Mouse (Mus musculus): ENCODE results near the gene Ksr1. TPM values are rescaled to one million over a fixed set of nuclear protein-coding genes. Genes with fewer than 3 reads are reported as not detected.
"Not testable (repeated sequence)": the region's sequence is repeated elsewhere in the genome, so short reads cannot be mapped to it uniquely, and the experiment has no call there.

The Ksr1 gene
- polyA plus RNA-seq, 1 experiment: 4.8 TPM

DNA sequence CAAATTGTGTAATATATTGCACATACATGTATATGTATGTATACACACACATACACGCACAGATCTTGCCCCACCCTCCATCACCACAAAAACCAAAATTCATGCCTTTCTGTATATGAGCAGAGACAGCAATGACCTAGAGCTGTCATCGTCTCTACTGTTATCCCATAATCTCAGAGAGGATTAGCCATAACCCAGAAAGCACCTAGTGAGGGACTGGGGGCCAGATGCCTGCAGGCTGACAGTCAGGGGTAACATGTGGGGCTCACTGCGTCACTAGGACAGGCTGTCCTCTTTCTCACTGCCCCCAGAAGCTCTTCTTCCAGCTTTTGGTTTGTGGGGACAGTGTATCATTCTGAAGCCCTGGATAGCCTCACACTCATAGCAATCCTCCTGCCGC lies 144.3 kb downstream of the Ksr1 start:
- Histone ChIP-seq H3K36me3 (ENCODE audit: control insufficient read depth, insufficient read depth) (no peaks in the 10 kb centered on the region), H3K79me2 (ENCODE audit: control insufficient read depth, insufficient read depth) (no peaks in the 10 kb centered on the region), H3ac (ENCODE audit: control insufficient read depth, insufficient read length, low read depth) (no peak overlapping the region), H3K4me3 (ENCODE audit: insufficient read depth, poor library complexity, severe bottlenecking) (no peak overlapping the region), H3K27me3 (ENCODE audit: control insufficient read depth, insufficient read depth, insufficient read length) (no peaks in the 10 kb centered on the region), H3K79me3 (ENCODE audit: low read depth) (no peaks in the 10 kb centered on the region)
- TF ChIP-seq CEBPB (IDR thresholded peaks at IDR 0.05; ENCODE audit: low read depth) (no peak), CTCF (IDR thresholded peaks at IDR 0.05; ENCODE audit: control insufficient read depth, insufficient read depth, insufficient read length) (no peak), MYOG (IDR thresholded peaks at IDR 0.05; ENCODE audit: control insufficient read depth, extremely low read depth, insufficient read length) (no peak), MAX (IDR thresholded peaks at IDR 0.05) (no peak), MYOD1 (IDR thresholded peaks at IDR 0.05; ENCODE audit: control insufficient read depth, insufficient read length, low read depth) (no peak), FOSL1 (IDR thresholded peaks at IDR 0.05; ENCODE audit: insufficient read depth, low read length, poor library complexity, severe bottlenecking) (no peak), USF1 (IDR thresholded peaks at IDR 0.05; ENCODE audit: low read depth) (no peak)

DNA sequence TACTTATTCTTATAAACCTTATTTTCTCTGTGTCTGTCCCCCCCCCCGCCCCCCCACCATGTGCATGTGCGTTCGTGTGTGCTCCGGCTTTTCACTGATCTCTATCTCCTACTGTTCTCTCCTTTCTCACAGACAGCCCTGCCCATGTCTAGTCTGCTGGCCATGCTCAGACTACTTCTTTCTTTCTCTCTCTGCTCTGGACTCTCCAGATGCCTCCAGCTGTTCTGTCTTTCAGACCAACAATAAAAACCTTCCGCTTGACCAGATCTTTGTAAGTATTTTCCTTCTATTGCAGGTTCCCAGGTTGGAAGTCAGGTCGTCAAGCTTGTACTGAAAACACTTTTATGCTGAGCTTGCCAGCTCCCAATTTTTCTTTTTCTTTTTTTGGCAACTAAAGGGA lies 147.1 kb downstream of the Ksr1 start:
- Histone ChIP-seq H3K79me3 (ENCODE audit: low read depth) (no peaks in the 10 kb centered on the region), H3K27me3 (ENCODE audit: control insufficient read depth, insufficient read depth, insufficient read length) (no peaks in the 10 kb centered on the region), H3ac (ENCODE audit: control insufficient read depth, insufficient read length, low read depth) (no peak overlapping the region), H3K79me2 (ENCODE audit: control insufficient read depth, insufficient read depth) (no peaks in the 10 kb centered on the region), H3K36me3 (ENCODE audit: control insufficient read depth, insufficient read depth) (no peaks in the 10 kb centered on the region), H3K4me3 (ENCODE audit: insufficient read depth, poor library complexity, severe bottlenecking) (no peak overlapping the region)
- no peak for TF ChIP-seq MYOD1 (IDR thresholded peaks at IDR 0.05; ENCODE audit: control insufficient read depth, insufficient read length, low read depth)
- no peak for TF ChIP-seq FOSL1 (IDR thresholded peaks at IDR 0.05; ENCODE audit: insufficient read depth, low read length, poor library complexity, severe bottlenecking)
- TF ChIP-seq MAX (IDR thresholded peaks at IDR 0.05): no peak
- TF ChIP-seq CTCF (IDR thresholded peaks at IDR 0.05; ENCODE audit: control insufficient read depth, insufficient read depth, insufficient read length): no peak
- no peak for TF ChIP-seq MYOG (IDR thresholded peaks at IDR 0.05; ENCODE audit: control insufficient read depth, extremely low read depth, insufficient read length)
- no peak for TF ChIP-seq CEBPB (IDR thresholded peaks at IDR 0.05; ENCODE audit: low read depth)
- TF ChIP-seq USF1 (IDR thresholded peaks at IDR 0.05; ENCODE audit: low read depth): no peak

DNA sequence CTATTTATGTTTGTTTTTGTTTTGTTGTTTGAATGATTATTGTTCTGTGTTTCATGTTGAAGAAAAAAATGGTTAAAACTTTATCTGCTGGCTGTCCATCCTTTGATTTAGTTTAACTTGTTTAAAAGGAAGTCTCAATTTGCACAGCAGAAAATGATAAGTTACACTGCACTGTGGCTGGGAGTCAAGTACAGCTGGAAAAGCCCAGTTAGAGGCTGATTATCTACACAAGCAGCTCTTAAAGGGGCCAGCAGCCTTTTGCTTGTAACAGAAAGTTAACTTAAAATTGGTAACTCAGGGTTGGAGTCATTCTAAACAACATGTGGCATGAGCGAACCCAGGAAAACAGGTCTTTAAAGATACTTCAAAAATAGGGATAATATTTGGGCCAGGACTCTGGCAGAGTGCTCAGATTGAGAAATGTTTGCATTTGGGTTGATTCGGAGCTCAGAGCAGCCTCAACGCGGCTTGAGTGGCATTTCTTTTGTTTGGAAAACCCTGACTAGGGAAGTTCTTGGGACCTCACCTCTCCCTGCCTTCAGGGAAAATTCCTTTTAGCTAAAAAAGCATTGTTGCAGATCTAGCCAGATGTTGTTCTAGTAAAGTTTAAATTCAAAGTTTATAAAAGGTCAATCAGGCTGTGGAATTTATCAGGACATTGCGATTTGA lies 155.2 kb downstream of the Ksr1 start:
- H3K27me3 ChIP-seq (ENCODE audit: control insufficient read depth, insufficient read depth, insufficient read length): not testable (repeated sequence)

DNA sequence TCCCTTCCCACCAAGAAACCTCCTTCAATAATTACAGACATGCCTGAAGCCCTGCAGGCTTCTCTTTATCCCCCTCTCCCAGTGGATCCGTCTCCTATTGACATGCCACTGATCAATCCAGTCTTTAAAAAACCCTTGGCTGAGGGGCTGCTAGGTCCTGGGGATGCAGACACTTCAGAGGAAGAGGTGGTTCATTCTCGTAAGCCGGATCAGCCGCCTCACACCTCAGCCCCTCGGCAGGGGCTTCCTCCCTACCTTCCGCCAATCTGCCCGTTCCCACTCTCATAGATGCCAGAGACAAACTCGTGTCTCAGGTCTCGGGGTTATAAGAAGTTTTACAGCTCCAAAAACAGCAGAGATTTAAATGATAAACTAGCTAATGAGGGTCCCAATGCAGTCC lies 156.1 kb downstream of the Ksr1 start:
- no peaks in the 10 kb centered on the region for H3K36me3 ChIP-seq (ENCODE audit: control insufficient read depth, insufficient read depth)
- H3K79me2 ChIP-seq (ENCODE audit: control insufficient read depth, insufficient read depth): no peaks in the 10 kb centered on the region
- H3K27me3 ChIP-seq (ENCODE audit: control insufficient read depth, insufficient read depth, insufficient read length): no peaks in the 10 kb centered on the region
- no peak overlapping the region for H3K4me3 ChIP-seq (ENCODE audit: insufficient read depth, poor library complexity, severe bottlenecking)
- TF ChIP-seq USF1 (IDR thresholded peaks at IDR 0.05; ENCODE audit: low read depth) (no peak), MYOG (IDR thresholded peaks at IDR 0.05; ENCODE audit: control insufficient read depth, extremely low read depth, insufficient read length) (no peak), MYOD1 (IDR thresholded peaks at IDR 0.05; ENCODE audit: control insufficient read depth, insufficient read length, low read depth) (no peak), CEBPB (IDR thresholded peaks at IDR 0.05; ENCODE audit: low read depth) (no peak), CTCF (IDR thresholded peaks at IDR 0.05; ENCODE audit: control insufficient read depth, insufficient read depth, insufficient read length) (no peak), FOSL1 (IDR thresholded peaks at IDR 0.05; ENCODE audit: insufficient read depth, low read length, poor library complexity, severe bottlenecking) (no peak), MAX (IDR thresholded peaks at IDR 0.05) (no peak)
- H3K79me3 ChIP-seq (ENCODE audit: low read depth): no peaks in the 10 kb centered on the region
- H3ac ChIP-seq (ENCODE audit: control insufficient read depth, insufficient read length, low read depth): no peak overlapping the region

More for the DNA sequence above, 155.2 kb downstream of the Ksr1 start:
- not testable (repeated sequence) for H3K79me2 ChIP-seq (ENCODE audit: control insufficient read depth, insufficient read depth); H3K79me3 ChIP-seq (ENCODE audit: low read depth); H3ac ChIP-seq (ENCODE audit: control insufficient read depth, insufficient read length, low read depth); H3K36me3 ChIP-seq (ENCODE audit: control insufficient read depth, insufficient read depth); H3K4me3 ChIP-seq (ENCODE audit: insufficient read depth, poor library complexity, severe bottlenecking)

DNA sequence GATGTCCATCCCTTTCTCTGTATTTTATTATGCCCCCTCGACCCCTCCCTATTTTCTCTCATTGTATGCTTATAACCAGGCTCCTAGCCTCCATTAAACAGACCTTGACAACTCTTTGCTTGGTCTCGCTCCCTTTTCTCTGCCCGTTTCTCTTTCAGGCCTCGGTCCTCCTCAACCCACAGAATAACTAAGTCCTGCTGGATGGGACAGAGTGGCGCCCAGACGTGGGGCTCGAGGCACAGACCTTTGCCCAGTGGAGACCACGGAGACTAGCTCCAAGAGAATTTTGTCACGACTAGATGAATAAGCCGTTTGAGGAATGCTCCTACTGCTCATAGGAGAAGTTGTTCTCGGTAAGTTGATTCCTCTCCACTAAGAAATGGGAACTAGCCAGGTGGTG lies 157.0 kb downstream of the Ksr1 start:
- H3K36me3 ChIP-seq (ENCODE audit: control insufficient read depth, insufficient read depth); H3K79me2 ChIP-seq (ENCODE audit: control insufficient read depth, insufficient read depth); H3K79me3 ChIP-seq (ENCODE audit: low read depth); H3ac ChIP-seq (ENCODE audit: control insufficient read depth, insufficient read length, low read depth); H3K27me3 ChIP-seq (ENCODE audit: control insufficient read depth, insufficient read depth, insufficient read length); H3K4me3 ChIP-seq (ENCODE audit: insufficient read depth, poor library complexity, severe bottlenecking): not testable (repeated sequence)

DNA sequence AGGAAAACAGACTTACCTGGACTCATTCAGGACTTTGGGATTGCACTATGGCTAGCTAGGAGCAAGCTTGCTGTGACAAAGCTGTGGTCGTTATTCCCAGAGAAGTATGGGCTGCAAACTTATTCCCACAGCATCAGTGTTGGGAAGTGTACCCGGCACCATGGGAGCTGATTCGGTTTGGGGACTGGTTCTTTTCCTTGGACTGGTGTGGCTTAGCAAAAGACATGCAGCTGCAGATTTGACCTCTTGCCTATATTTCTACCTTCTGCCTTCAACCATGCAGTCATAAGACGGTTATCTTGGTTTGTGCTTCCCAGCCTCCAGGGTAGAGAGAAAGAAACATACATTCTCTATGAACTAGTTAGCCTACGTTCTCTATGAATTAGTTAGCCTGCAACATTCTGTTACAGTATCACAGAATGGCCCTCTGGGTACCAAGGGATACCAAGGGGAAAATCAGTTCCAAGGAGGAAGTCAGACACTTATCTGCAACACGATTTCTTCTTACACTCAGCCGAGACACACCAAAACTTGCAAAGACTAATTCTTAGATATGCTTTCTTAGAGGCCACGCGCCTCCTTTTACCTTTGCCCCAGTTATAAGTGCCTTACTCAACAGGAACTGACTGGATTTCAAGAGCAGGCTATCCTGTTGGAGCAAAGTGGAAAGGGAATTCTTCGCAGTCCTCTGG lies 159.8 kb downstream of the Ksr1 start:
- H3K4me3 ChIP-seq (ENCODE audit: insufficient read depth, poor library complexity, severe bottlenecking): no peak overlapping the region
- no peaks in the 10 kb centered on the region for H3K79me3 ChIP-seq (ENCODE audit: low read depth)
- no peak overlapping the region for H3ac ChIP-seq (ENCODE audit: control insufficient read depth, insufficient read length, low read depth)
- TF ChIP-seq USF1 (IDR thresholded peaks at IDR 0.05; ENCODE audit: low read depth): no peak
- TF ChIP-seq CTCF (IDR thresholded peaks at IDR 0.05; ENCODE audit: control insufficient read depth, insufficient read depth, insufficient read length): no peak
- TF ChIP-seq MYOD1 (IDR thresholded peaks at IDR 0.05; ENCODE audit: control insufficient read depth, insufficient read length, low read depth): no peak
- no peak for TF ChIP-seq MAX (IDR thresholded peaks at IDR 0.05)
- TF ChIP-seq CEBPB (IDR thresholded peaks at IDR 0.05; ENCODE audit: low read depth): no peak
- TF ChIP-seq FOSL1 (IDR thresholded peaks at IDR 0.05; ENCODE audit: insufficient read depth, low read length, poor library complexity, severe bottlenecking): no peak
- TF ChIP-seq MYOG (IDR thresholded peaks at IDR 0.05; ENCODE audit: control insufficient read depth, extremely low read depth, insufficient read length): no peak
- H3K36me3 ChIP-seq (ENCODE audit: control insufficient read depth, insufficient read depth): no peaks in the 10 kb centered on the region
- no peaks in the 10 kb centered on the region for H3K27me3 ChIP-seq (ENCODE audit: control insufficient read depth, insufficient read depth, insufficient read length)
- no peaks in the 10 kb centered on the region for H3K79me2 ChIP-seq (ENCODE audit: control insufficient read depth, insufficient read depth)
